Mouse (Mus musculus) heart, embryonic 13.5 days (tissue): ENCODE measurements around the gene Clrn3. TPM values are rescaled to one million over a fixed set of nuclear protein-coding genes. Genes with fewer than 3 reads are reported as not detected.

Experiments used
- ATAC-seq: fragments of 200-750 bp; cut with Nextera tagmentation; 2 replicates; pipeline ENCODE4 v1.8.0; 2017; ENCODE audit warnings: moderate TSS enrichment; ENCODE audit not compliant: insufficient number of reproducible peaks, low FRiP score, low TSS enrichment; ENCODE audit errors: extremely low read depth
- H3K27ac ChIP-seq: fragments of 300-500 bp; sonication (generic); replicated peaks from 2 replicates; pipeline ENCODE4 v1.5.1; 2015; ENCODE audit warnings: moderate library complexity, mild to moderate bottlenecking, inconsistent platforms
- H3K27me3 ChIP-seq: fragments of 300-500 bp; sonication (generic); replicated peaks from 2 replicates; pipeline ENCODE4 v1.6.1; 2015; ENCODE audit warnings: mild to moderate bottlenecking, inconsistent platforms
- H3K36me3 ChIP-seq: fragments of 300-500 bp; sonication (generic); 2 replicates; pipeline ENCODE4 v1.6.1; 2015; ENCODE audit warnings: mild to moderate bottlenecking, inconsistent platforms
- H3K4me1 ChIP-seq: fragments of 300-500 bp; sonication (generic); 2 replicates; pipeline ENCODE4 v1.6.1; 2015; ENCODE audit warnings: inconsistent platforms
- H3K4me2 ChIP-seq: fragments of 300-500 bp; sonication (generic); 2 replicates; pipeline ENCODE4 v1.6.1; 2015; ENCODE audit warnings: inconsistent platforms, mild to moderate bottlenecking, moderate library complexity
- H3K4me3 ChIP-seq: fragments of 300-500 bp; sonication (generic); 2 replicates; pipeline ENCODE4 v1.5.1; 2015; ENCODE audit warnings: moderate library complexity, mild to moderate bottlenecking, inconsistent platforms
- H3K9ac ChIP-seq: fragments of 300-500 bp; sonication (generic); 2 replicates; pipeline ENCODE4 v1.6.1; 2015; ENCODE audit warnings: inconsistent platforms, mild to moderate bottlenecking, moderate library complexity
- H3K9me3 ChIP-seq: fragments of 300-500 bp; sonication (generic); 2 replicates; pipeline ENCODE4 v1.6.1; 2016; ENCODE audit warnings: inconsistent platforms
- WGBS: fragments of 180-500 bp; shearing (Covaris S2); methylation state at CpG from one replicate; pipeline ENCODE4 v1.1.7; 2015; ENCODE audit warnings: mixed read lengths; 5-methylcytosine and 5-hydroxymethylcytosine counted together
- microRNA counts: library from miRNA; unstranded; fragments of <30 nt; microRNA quantifications from one replicate; lab custom pipeline; 2016
- microRNA-seq: library from miRNA; unstranded; fragments of <30 nt; microRNA quantifications from one replicate; pipeline ENCODE4, GENCODE M21; 2016
- polyA plus RNA-seq: library from polyadenylated mRNA; unstranded; fragments of >200 nt; fragmentation: Nextera tagmentation; extraction: Ambion mirVana; gene quantifications from 2 replicates; pipeline ENCODE4 v1.2.1, GENCODE M21; 2015

The Clrn3 gene
- polyA plus RNA-seq, 1 experiment from 2014 or later, result not detected

DNA sequence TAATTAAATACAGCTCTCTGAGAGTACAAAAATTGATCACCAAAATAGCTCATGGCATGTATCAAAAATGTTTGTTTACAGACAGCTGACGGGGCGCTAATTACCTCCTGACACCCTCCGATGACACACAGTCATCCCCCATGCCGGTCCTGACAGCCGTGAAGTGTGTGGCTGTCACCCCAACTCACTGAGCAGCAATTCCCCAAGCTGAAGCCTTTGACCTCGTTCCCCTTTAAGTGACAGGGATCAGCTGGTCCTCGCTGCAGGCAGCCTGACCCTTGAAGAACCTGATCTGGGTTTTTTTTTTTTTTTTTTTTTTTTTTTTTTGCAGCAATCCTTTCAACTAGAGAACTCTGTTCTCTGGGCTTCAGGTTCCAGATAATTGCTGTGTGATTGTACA lies 59.8 kb downstream of the Clrn3 start:
- H3K27ac ChIP-seq, result no peak overlapping the region
- H3K9me3 ChIP-seq, result no peaks in the 10 kb centered on the region
- no peak overlapping the region for H3K9ac ChIP-seq
- H3K4me2 ChIP-seq, result no peak overlapping the region
- H3K4me3 ChIP-seq, result no peak overlapping the region
- H3K4me1 ChIP-seq, result no peaks in the 10 kb centered on the region
- 32% methylated on average over 7 of the region's 7 CpGs for WGBS
- no peak for ATAC-seq
- H3K36me3 ChIP-seq, result no peaks in the 10 kb centered on the region
- H3K27me3 ChIP-seq, result peaks cover 27% of the 10 kb centered on the region

DNA sequence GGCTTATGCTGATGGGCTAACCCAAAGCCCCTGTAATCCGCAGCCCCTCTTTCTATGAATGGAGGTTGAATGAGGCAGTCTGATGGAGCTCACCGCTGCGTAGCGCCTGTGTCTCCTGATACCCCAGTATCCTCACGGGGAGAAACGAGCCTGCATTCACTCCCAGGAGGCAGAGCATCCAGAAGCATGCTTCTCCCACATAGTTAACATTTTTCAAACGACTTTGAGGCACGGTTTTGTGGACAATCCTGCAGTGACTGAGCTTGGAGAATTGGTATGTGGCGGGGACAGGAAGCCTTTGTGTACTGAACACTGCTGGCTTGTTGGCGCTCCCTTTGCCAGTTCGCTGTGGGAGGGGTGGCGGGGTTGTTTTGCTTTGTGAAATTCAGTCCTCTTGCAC lies 63.2 kb downstream of the Clrn3 start:
- no peaks in the 10 kb centered on the region for H3K36me3 ChIP-seq
- H3K9me3 ChIP-seq, result no peaks in the 10 kb centered on the region
- no peak for ATAC-seq
- WGBS, result 21% methylated on average over 12 of the region's 12 CpGs
- peaks cover 35% of the 10 kb centered on the region for H3K27me3 ChIP-seq
- no peak overlapping the region for H3K27ac ChIP-seq
- H3K4me1 ChIP-seq, result no peaks in the 10 kb centered on the region
- no peak overlapping the region for H3K9ac ChIP-seq
- no peak overlapping the region for H3K4me3 ChIP-seq
- H3K4me2 ChIP-seq, result peak overlapping the region; percentile 7; the same call in 1 of the 2 replicates

DNA sequence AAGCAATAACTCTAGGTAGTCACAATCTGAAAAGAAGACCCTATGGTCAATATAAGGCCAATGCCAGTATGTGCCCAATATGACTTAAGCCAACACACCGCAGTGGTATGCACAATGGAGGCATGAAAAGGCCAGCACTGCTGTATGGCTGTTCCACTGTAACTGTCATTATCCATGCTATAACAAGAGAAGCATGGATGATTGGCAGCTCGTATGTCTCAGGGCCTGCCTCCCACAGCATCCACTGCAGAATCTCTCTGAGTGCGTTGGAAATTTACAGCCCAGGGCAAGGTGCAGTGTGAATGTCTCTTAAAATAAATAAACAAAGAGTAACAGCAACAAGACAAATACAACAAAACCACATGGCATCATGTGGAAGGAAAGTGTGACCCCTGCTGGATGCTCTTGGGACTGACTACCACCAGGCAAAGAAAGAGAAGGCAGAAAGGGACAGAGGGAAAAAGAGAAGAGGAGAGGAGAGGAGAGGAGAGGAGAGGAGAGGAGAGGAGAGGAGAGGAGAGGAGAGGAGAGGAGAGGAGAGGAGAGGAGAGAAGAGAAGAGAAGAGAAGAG lies 63.7 kb downstream of the Clrn3 start:
- WGBS, result 35% methylated on average over 3 of the region's 3 CpGs
- H3K4me3 ChIP-seq, result no peak overlapping the region
- ATAC-seq, result no peak
- no peaks in the 10 kb centered on the region for H3K36me3 ChIP-seq
- H3K4me1 ChIP-seq, result no peaks in the 10 kb centered on the region
- H3K27ac ChIP-seq, result no peak overlapping the region
- peaks cover 37% of the 10 kb centered on the region for H3K27me3 ChIP-seq
- H3K9ac ChIP-seq, result no peak overlapping the region
- no peaks in the 10 kb centered on the region for H3K9me3 ChIP-seq
- no peak overlapping the region for H3K4me2 ChIP-seq

MicroRNA genes within 50 kb of the gene (microRNA counts, 519-probe panel; counts per million panel counts)
- microRNA mmu-miR-1962 (lab: Ali Mortazavi, UCI), result 209 counts per million, percentile 61 among the panel's probes with 10 or more counts

Small RNA genes within 50 kb of the gene (microRNA-seq; reads per million reads assigned to microRNA genes)
- not detected for gene Mir1962

Other genes with a start within 250 kb of the Clrn3 start
- not detected in 2 replicates for gene Foxi2, start 118.3 kb downstream of the Clrn3 start, polyA plus RNA-seq
- gene Ptpre, start 8.8 kb upstream of the Clrn3 start, polyA plus RNA-seq, result 2.7 and 3.1 TPM in 2 replicates
- gene Mki67, start 187.7 kb upstream of the Clrn3 start, polyA plus RNA-seq, result 23.5 and 26.2 TPM in 2 replicates